Mouse (Mus musculus): Measurements from ENCODE around the gene Lhx9. TPM values are rescaled to one million over a fixed set of nuclear protein-coding genes. Genes with fewer than 3 reads are reported as not detected.

Gene Lhx9
- total RNA-seq, 2 experiments from 2014 or later = 0.27 to 1.2 TPM

DNA sequence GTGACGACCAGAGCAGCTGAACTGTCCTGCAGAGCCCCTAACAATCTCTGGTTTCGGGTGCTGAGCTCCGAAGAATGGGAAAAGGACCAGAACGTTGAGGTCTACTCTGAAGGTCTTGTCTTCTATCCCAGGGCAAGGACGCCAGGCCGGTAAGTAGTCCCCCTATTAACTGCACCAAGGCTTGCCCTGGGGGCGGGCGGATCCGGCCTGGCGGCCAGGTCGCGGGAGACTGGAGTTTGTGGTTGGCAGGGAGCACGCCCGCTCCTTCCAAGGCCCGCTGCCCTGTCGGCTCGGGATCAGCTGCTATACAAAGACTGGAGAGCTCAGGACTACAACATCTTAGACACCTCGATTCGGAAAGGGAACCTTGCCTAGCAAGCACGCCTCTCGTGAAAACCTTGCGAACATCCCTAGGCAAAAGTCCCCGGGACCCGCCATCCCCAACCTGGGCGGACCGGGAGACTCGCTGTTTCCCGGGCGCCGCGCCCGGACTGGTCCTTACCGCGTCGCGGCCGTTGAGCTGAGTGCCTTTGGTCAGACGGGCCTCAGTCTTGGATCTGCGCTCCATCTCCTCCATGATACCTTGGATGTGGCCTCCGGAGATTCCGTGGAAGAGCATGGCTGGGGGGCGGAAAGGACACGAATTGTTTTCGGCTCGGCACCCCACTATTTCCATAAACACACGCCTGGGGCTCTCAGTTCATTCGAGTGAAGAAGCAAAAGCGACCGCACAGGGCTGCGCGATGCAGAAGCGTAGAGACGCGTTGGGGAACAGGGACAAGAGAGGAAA is 6.9 kb downstream of the Lhx9 start:
- DNase-seq (ENCODE audit: low spot score in 2 of 2) = peak in 1 of 2 experiments; percentile 41
- intact Hi-C loops (cut with DNase I) = loop anchor here (5.0 to 10.0 kb wide), 3 partner anchors 121 to 1897 kb away; partner anchors contain the start of gene Dennd1b

DNA sequence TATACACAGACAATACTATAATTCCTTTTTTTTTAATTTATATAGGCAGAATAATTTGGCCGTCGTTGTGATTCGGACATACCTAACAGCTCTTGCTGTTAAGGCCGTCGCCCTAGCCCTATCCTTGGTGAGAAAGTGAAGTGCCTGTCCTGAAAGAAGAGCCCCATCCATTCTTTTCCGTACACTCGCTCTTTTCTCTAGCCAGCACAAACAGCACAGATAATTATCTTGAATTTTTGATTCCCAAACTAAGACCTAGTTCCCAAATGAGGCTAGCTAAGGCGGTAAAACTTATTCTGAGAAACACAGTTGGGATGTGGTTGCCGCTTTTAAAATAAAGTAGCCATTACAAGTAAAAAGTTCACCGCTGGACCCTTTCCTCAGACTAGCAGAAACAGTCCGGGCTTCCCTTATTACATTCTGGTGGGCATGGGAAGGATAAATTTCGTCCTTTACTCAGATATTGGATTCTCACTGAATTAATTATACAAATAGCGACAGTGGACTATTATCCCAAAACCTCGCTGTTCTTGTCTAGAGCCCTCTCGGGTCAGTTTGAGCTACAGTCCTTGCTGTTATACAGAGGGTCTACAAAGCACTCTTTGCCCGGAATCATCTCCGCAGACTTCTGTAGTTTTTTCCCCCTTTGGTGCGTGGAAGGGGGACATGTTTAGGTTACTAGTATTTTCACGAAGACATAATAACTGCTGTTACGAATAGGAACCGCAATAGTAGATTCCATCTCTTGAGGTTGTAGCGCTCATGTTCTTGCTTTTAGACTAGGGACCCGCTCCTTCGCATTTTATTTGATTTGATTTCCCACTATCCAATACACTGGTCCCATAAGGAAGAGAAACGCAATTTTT is 7.7 kb downstream of the Lhx9 start:
- DNase-seq (ENCODE audit: low spot score in 2 of 2) = no peak
- intact Hi-C loops (cut with DNase I) = loop anchor here (5.0 to 10.0 kb wide), 3 partner anchors 122 to 1896 kb away; partner anchors contain the start of gene Dennd1b

DNA sequence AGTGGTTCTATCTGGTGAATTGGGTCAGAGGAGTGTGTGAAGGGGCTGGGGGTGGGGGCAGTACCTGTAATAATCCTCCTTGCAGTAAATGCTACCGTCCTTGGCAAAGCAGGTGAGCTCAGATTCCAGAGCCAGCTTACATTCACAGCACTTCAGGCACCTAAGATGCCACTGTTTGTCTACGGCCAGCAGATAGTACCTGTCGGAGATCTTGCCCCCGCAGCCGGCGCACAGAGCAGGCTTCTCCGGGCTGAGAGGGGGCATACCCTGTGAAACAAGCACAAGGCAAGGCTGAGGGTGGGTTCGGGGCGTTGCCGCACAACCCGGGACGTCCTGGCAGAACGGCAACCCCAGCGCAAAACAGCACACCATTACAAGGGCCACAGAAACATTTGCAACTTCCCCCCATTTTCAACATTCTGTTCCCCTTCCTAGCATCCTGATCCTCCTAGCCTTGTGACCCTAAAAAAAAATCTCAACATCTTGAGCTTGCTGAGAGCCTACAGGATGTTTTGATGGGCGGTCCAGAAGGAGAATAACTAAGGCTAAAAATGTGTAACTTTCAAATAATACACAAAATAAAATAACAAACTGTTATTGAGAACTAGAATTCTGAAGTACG is 8.5 kb downstream of the Lhx9 start:
- intact Hi-C loops (cut with DNase I) = loop anchor here (5.0 to 10.0 kb wide), 7 partner anchors 122 to 1895 kb away; partner anchors contain the start of gene Dennd1b

DNA sequence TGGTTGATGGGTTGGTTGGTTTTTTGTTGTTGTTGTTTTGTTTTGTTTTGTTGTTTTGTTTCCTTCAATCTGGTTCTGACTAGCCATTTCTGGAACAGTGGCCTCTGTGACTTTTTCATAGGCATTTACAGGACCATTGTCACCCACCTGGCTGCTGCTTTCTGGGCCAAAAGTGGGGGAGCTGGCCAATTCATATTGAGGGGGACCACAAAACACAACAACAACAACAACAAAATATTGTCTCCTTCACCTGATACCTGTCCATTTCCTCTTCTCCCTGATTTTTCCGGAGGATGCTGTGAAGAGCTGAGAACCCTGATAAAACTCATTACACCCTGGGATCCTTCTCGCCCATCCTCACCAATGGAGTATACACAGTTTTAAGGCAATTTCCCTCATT is 9.1 kb downstream of the Lhx9 start:
- no peak for DNase-seq (ENCODE audit: low spot score in 2 of 2)
- intact Hi-C loops (cut with DNase I) = loop anchor here (5.0 to 10.0 kb wide), 4 partner anchors 243 to 704 kb away; no protein-coding TSS in a partner anchor

More for the DNA sequence above, 8.5 kb downstream of the Lhx9 start:
- no peak for DNase-seq (ENCODE audit: low spot score in 2 of 2)

- DNase-seq (ENCODE audit: low spot score in 2 of 2) = no peak
- intact Hi-C loops (cut with DNase I) = loop anchor here (5.0 to 10.0 kb wide), 4 partner anchors 244 to 703 kb away; no protein-coding TSS in a partner anchor
Measured at GRCm38 (mm10) chr1:138837786-138838743, 10.3 kb downstream of the Lhx9 start.

- DNase-seq (ENCODE audit: low spot score in 2 of 2) = no peak
- intact Hi-C loops (cut with DNase I) = loop anchor here (2.0 to 10.0 kb wide), 5 partner anchors 247 to 701 kb away; no protein-coding TSS in a partner anchor
Measured at GRCm38 (mm10) chr1:138835355-138835900, 12.9 kb downstream of the Lhx9 start.

DNA sequence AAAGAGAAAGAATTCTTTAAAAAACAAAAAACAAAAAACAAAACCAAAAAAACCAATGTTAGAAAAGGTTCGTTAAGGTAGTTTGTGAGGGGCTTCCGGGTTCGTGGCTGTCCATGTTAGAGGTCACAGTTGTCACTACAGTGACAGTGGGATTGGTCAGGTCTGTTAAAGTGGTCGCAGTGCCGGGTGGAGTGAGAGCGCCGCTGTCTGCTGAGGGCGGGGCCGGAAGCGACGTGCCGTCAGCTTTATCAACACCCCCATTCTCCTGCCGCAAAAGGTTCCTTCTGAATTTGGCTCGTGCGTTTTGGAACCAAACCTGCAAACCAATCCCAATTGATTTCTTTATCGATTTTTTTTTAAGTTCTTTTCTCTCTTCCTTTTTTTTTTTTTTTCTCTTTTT is 17.1 kb downstream of the Lhx9 start:
- DNase-seq (ENCODE audit: low spot score in 2 of 2) = no peak

DNA sequence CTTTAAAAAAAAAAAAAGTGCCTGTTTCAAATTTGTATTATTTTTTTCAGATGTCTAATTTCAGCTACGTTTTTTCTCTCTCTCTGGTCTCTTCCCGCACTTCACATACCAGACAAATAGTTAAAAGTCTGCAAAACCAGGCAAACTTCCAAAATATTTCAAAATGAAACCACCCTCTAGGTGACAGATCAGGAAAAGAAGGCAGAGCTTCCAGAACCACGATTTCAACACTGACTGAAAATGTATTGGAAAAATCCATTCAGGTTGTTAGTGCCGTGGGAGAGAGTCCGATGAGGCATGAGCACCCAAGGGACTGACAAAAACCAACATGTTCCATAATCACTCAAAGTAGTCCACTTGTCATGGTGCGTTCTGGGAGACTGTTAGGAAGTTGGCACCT is 21.5 kb downstream of the Lhx9 start:
- intact Hi-C loops (cut with DNase I) = no loop called here
- no peak for DNase-seq (ENCODE audit: low spot score in 2 of 2)

More for the DNA sequence above, 17.1 kb downstream of the Lhx9 start:
- intact Hi-C loops (cut with DNase I) = loop anchor here (10.0 kb wide), 1 partner anchor 697 kb away; no protein-coding TSS in a partner anchor

DNA sequence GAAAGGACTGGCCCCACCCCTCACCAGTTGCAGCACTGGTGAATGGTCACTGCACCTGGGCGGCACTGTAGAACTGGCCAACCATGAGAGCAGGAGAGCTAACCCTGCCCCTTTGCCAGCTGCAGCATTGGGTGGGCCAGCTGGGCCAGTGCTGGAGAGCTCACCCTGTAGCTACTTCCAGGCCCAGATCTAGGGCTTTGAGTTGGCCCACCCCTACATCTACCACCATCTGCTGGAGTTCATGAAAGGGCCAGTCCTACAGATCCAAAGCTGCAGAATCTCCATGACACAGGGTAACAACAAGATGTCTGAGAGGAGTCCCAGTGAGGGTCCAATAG is 25.4 kb downstream of the Lhx9 start:
- intact Hi-C loops (cut with DNase I) = no loop called here
- DNase-seq (ENCODE audit: low spot score in 2 of 2) = no peak

GRCm38 (mm10) chr1:138822255-138822984 is 26.0 kb downstream of the Lhx9 start:
- no peak for DNase-seq (ENCODE audit: low spot score in 2 of 2)
- intact Hi-C loops (cut with DNase I) = no loop called here

DNA sequence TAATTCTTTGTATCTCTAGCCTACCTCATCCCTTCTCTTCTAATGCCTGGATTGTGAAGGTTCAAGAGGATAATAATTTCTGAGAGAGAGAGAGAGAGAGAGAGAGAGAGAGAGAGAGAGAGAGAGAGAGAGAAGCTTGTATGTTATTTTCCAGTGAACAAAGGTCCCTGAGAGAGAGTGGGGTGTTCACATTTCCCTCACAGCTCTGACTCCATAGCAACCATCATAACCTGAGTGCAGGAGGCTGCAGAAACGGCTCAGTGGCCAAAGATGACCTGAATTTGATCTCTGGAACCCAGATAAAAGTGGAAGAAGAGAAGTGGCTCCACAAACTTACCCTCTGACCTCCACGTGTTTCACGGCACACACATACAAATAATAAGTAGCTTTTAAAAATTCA is 46.6 kb downstream of the Lhx9 start:
- intact Hi-C loops (cut with DNase I) = no loop called here

DNA sequence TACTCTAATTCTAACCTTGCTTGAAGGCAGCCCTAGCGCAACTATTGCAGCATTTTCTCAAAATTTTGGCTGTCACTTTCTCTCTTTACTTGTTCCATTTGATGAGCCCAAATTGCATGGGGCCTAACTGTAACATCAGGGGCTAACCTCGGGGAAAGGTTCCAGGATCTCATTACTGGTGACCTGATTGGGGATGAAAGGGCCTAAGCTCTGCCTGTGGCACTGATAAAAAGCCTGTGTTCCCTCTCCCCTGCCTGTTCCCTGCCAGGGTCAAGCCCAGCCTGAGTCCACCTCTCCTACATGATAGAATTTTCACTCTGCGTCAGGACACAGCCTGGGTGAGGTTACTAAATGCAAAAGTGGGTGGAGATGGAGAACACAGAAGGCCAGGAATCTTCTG is 47.1 kb downstream of the Lhx9 start:
- no peak for DNase-seq (ENCODE audit: low spot score in 2 of 2)
- intact Hi-C loops (cut with DNase I) = no loop called here

More for the DNA sequence above, 46.6 kb downstream of the Lhx9 start:
- no peak for DNase-seq (ENCODE audit: low spot score in 2 of 2)

DNA sequence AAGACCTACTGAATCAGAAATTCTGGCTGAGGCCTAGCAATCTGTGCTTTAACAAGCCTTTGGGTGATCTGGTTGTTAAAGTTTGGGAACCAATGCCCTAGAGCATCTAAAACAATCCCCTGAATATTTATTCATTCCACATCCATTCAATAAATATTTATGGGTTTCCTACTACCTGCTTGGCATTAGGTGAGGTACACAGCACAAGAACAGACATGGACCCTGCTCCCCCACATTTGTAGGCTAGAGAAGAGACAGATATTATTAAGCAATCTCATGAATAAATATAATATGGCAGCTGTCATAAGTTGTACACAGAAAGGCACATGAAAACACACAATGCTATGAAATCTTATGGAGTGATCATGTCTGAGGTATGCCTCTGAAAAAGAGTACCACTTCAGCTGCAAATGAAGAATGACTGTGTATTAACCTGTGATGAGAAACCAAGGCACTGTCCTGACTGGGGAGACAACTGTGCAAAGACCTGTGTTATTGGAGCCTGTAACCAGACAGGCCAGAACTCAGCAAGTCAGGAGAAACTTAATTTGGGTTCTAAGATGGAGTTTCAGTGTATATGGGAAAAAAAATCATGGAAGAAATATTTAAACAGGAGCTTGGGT is 48.6 kb downstream of the Lhx9 start:
- intact Hi-C loops (cut with DNase I) = no loop called here
- DNase-seq (ENCODE audit: low spot score in 2 of 2) = no peak

DNA sequence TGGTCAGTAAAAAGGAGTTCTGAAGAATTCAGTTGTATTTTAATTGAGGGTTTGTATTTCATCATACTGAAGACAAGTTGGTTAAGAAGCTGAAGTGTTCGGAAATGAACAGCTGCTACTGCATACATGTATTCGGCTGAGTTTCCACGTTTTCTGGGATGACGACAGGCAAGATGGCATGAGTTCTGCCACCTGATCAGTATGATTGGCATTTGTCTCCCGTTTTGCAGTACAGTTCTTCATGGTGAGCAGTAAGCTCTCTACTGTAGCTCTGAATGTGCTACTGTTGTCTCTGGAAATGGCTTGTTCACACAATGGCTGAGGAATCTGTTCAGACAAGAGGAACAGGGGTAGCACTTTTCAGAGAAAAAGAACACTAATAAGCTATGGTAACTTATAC is 50.3 kb downstream of the Lhx9 start:
- intact Hi-C loops (cut with DNase I) = no loop called here

GRCm38 (mm10) chr1:138785856-138786255 is 62.5 kb downstream of the Lhx9 start:
- intact Hi-C loops (cut with DNase I) = no loop called here
- no peak for DNase-seq (ENCODE audit: low spot score in 2 of 2)

More for the DNA sequence above, 50.3 kb downstream of the Lhx9 start:
- no peak for DNase-seq (ENCODE audit: low spot score in 2 of 2)

DNA sequence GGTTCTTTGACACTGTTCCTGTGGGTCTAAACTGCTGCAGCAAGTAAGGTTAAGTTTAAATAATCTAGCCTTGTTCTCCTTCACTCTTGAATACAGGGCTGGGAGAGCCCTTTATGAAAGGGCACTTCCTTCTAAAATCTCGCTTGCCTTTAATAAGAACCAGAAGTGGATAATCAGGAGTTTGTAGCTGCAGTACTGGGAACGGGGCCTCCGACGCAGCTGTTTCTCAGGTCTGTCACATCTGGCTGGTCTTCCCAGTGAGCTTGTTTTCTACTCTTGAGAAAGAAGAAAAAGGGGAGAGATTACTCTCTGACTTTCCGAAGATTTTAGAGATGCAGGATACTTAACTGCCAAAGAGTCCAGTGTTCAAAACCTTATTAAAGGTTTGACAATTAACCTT is 64.4 kb downstream of the Lhx9 start:
- intact Hi-C loops (cut with DNase I) = no loop called here
- DNase-seq (ENCODE audit: low spot score in 2 of 2) = no peak
